Mouse (Mus musculus): ENCODE measurements at regions not wholly inside any gene's neighbourhood (a gene's known extent, or its start where the extent isn't known, plus 50 kb on each side); places are given as distances from the start of the nearest gene placed in this dataset.

- no peak for TF ChIP-seq CTCF (IDR thresholded peaks at IDR 0.05; ENCODE audit: low read depth)
- no peak for TF ChIP-seq EP300 (optimal IDR thresholded peaks at IDR 0.05)
These were observed 82.8 kb downstream of the Fam84a start for GRCm38 (mm10) chr12:14069049-14069448.
